Mouse (Mus musculus) embryonic facial prominence, embryonic 14.5 days (tissue): ENCODE measurements at regions not wholly inside any gene's neighbourhood (a gene's known extent, or its start where the extent isn't known, plus 50 kb on each side); places are given as distances from the start of the nearest gene placed in this dataset.
A peak's percentile ranks its signal among the peaks of the same experiment; 100 is the strongest.

Source experiments
- ATAC-seq: fragments of 200-750 bp; cut with Nextera tagmentation; 2 replicates; pipeline ENCODE4 v1.8.0; 2017; ENCODE audit warnings: low read depth, moderate number of reproducible peaks, moderate TSS enrichment
- DNase-seq: peaks from one replicate; pipeline ENCODE4 v3.0.0-alpha.2; 2015; ENCODE audit warnings: low spot score
- H3K27ac ChIP-seq: fragments of 300-500 bp; sonication (generic); replicated peaks from 2 replicates; pipeline ENCODE4 v1.5.1; 2014; ENCODE audit warnings: low read depth, mild to moderate bottlenecking, low read length, moderate library complexity
- H3K27me3 ChIP-seq: fragments of 300-500 bp; sonication (generic); replicated peaks from 2 replicates; pipeline ENCODE4 v1.6.1; 2014; ENCODE audit warnings: low read length; ENCODE audit not compliant: control insufficient read depth, insufficient read depth
- H3K36me3 ChIP-seq: fragments of 300-500 bp; sonication (generic); 2 replicates; pipeline ENCODE4 v1.6.1; 2014; ENCODE audit warnings: low read length, mixed read lengths; ENCODE audit not compliant: control insufficient read depth, insufficient read depth
- H3K4me1 ChIP-seq: fragments of 300-500 bp; sonication (generic); 2 replicates; pipeline ENCODE4 v1.6.1; 2014; ENCODE audit warnings: antibody characterized with exemption, low read length; ENCODE audit not compliant: control insufficient read depth, insufficient read depth
- H3K4me2 ChIP-seq: fragments of 300-500 bp; sonication (generic); 2 replicates; pipeline ENCODE4 v1.6.1; 2014; ENCODE audit warnings: low read depth, mild to moderate bottlenecking, low read length, moderate library complexity, mixed read lengths
- H3K4me3 ChIP-seq: fragments of 300-500 bp; sonication (generic); 2 replicates; pipeline ENCODE4 v1.5.1; 2014; ENCODE audit warnings: low read depth, mild to moderate bottlenecking, low read length
- H3K9ac ChIP-seq: fragments of 300-500 bp; sonication (generic); 2 replicates; pipeline ENCODE4 v1.6.1; 2014; ENCODE audit warnings: low read depth, mild to moderate bottlenecking, low read length, moderate library complexity, mixed read lengths
- H3K9me3 ChIP-seq: fragments of 300-500 bp; sonication (generic); 2 replicates; pipeline ENCODE4 v1.6.1; 2016; ENCODE audit warnings: low read length; ENCODE audit not compliant: control insufficient read depth
- WGBS: fragments of 180-500 bp; shearing (Covaris S2); extraction: QIAGEN DNeasy Blood & Tissue Kit; methylation state at CpG from one replicate; pipeline ENCODE4 v1.1.7; 2014; 5-methylcytosine and 5-hydroxymethylcytosine counted together

DNA sequence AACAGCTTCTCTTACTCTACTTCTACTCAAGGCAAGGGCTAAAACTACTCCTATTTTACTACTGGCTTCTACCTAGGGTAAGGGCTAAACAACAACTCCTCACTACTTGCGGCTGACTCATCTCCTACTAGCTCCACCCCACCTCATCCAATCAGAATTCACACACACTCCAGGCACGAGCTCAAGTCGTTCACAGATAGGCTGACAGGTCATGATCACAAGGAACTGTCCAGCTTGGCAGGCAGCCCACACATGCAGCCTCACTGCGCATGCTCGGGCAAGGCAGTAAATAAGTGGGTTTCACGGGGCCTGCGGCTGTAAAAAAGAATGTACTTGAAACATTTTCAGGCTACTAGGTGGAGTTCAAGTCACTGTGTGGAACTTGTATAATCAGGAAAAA, 197.6 kb downstream of the Ccdc50 start:
- DNase-seq (peak; percentile 5), ATAC-seq (no peak)
- Histone ChIP-seq H3K27me3 (no peaks in the 10 kb centered on the region), H3K4me2 (no peak overlapping the region), H3K9ac (no peak overlapping the region), H3K36me3 (no peaks in the 10 kb centered on the region), H3K4me1 (no peaks in the 10 kb centered on the region), H3K9me3 (no peaks in the 10 kb centered on the region), H3K4me3 (no peak overlapping the region), H3K27ac (no peak overlapping the region)
- WGBS = 40% methylated on average over 7 of the region's 7 CpGs

DNA sequence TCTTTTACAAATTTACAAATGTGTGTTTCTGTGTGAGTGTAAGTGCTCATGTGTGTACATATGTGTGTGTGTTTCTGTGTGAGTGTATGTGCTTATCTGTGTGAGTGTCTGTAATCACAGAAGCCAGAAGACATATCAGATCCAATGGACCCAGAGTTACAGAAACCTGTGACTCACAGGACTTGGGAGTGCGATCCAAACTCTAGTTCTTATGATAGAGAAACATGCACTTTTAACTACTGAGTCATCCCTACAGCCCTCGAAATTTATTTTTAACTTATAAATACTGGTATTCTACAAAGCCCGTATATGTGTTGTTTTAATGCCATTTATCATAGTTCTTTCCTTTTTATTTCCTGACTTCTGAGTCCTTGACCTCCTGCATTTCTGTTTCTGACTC, 220.7 kb downstream of the Ccdc50 start:
- 70% methylated on average over 3 of the region's 3 CpGs for WGBS
- no peaks in the 10 kb centered on the region for H3K27me3 ChIP-seq
- H3K4me3 ChIP-seq = no peak overlapping the region
- no peak overlapping the region for H3K27ac ChIP-seq
- no peaks in the 10 kb centered on the region for H3K36me3 ChIP-seq
- no peak overlapping the region for H3K9ac ChIP-seq
- no peaks in the 10 kb centered on the region for H3K4me1 ChIP-seq
- no peak for ATAC-seq
- no peaks in the 10 kb centered on the region for H3K9me3 ChIP-seq
- no peak overlapping the region for H3K4me2 ChIP-seq
- no peak for DNase-seq

DNA sequence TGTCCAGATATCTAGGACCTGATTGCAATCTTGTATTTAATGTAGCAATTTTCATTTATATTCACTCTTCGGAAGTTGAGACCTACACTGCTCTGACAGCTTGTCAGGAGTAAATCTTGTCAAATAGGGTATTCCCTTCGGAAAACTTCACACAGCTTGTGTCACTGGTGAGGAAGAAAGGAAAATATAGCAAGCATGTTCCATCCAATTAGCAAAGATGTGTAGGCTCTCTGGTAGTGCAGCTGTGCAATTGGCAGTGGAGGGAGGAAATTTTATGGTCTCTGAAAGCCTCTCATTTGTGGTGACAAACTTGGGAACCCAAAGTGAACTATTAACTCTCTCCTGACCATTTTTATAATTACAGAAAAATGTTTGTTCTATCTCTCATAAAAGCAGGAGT, 252.6 kb downstream of the Ccdc50 start:
- Histone ChIP-seq H3K27me3 (no peaks in the 10 kb centered on the region), H3K36me3 (no peaks in the 10 kb centered on the region), H3K4me2 (no peak overlapping the region), H3K27ac (no peak overlapping the region), H3K4me1 (0 out of 2 replicates have a peak, but pooled peaks cover 3% of the 10 kb centered on the region), H3K9ac (no peak overlapping the region), H3K4me3 (no peak overlapping the region), H3K9me3 (no peaks in the 10 kb centered on the region)
- 35% methylated on average over 2 of the region's 2 CpGs for WGBS
- no peak for ATAC-seq
- DNase-seq = peak; percentile 50

DNA sequence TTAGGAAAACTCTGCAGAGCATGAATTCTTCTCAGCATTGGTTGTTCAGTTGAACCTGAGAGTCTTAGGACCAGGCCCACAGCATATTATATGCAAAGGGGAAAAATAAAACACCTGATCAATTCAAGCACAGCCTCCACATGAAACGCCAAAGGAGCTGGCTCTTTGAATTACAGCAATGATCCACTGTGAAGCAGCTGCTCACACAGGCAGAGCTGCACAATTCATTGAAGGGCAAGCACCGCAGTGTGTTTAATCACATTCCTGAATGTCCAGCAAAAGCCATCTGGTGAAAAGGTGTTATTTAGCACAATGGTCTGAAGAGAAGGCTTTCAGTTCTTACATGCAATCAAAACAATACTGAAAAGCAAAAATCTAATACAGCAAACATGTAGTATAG, 289.6 kb downstream of the Ccdc50 start:
- ATAC-seq = no peak
- 52% methylated on average over 2 of the region's 2 CpGs for WGBS

DNA sequence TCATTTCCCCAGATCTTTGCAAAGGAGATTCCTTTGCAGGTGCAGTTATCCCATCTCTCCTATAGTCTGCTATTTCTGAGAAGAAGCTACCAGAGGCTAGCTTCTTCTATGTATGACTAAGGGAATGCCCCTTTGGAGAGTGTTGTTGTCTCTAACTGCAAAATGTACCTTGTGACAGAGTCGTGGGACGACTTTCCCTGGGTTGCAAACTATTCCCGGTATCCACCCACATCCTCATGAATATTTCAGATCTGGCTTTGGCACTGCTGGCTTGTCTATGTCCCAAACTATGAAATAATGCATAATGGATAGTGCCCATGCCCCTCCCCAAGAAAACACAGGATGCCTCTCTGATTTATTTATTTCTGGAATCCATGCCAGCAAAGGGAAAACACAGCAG, 294.3 kb downstream of the Ccdc50 start:
- no peak overlapping the region for H3K4me2 ChIP-seq
- H3K27ac ChIP-seq = no peak overlapping the region
- H3K9me3 ChIP-seq = no peaks in the 10 kb centered on the region
- no peaks in the 10 kb centered on the region for H3K27me3 ChIP-seq
- no peaks in the 10 kb centered on the region for H3K4me1 ChIP-seq
- no peak overlapping the region for H3K9ac ChIP-seq
- no peak overlapping the region for H3K4me3 ChIP-seq
- ATAC-seq = no peak
- DNase-seq = no peak
- WGBS = 69% methylated on average over 3 of the region's 3 CpGs
- H3K36me3 ChIP-seq = no peaks in the 10 kb centered on the region

More for the DNA sequence above, 289.6 kb downstream of the Ccdc50 start:
- H3K36me3 ChIP-seq = no peaks in the 10 kb centered on the region
- no peaks in the 10 kb centered on the region for H3K4me1 ChIP-seq
- no peak overlapping the region for H3K4me2 ChIP-seq
- no peak overlapping the region for H3K9ac ChIP-seq
- H3K9me3 ChIP-seq = no peaks in the 10 kb centered on the region
- no peak for DNase-seq
- no peaks in the 10 kb centered on the region for H3K27me3 ChIP-seq
- H3K27ac ChIP-seq = no peak overlapping the region
- no peak overlapping the region for H3K4me3 ChIP-seq

DNA sequence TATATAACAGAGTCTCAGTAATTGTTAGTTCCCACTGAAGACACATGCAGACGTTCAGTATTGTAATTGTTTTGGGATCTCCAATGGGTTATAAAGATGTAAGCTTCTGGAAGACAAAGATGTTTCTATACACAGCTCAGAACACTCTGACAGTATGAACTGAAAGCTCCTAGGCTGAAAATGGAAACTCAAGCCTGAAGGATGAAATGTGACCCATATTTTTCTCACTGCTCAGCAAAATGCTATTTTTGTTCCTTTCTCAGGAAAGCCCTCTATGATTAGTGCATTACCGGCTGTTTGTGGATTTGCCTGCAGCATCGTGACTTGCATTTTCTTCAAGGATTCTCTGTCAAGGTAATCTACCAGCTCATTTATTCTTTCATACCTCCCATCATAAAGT, 295.2 kb downstream of the Ccdc50 start:
- no peaks in the 10 kb centered on the region for H3K27me3 ChIP-seq
- H3K36me3 ChIP-seq = no peaks in the 10 kb centered on the region
- H3K4me1 ChIP-seq = no peaks in the 10 kb centered on the region
- H3K27ac ChIP-seq = no peak overlapping the region
- WGBS = 43% methylated on average over 3 of the region's 3 CpGs
- ATAC-seq (no peak), DNase-seq (peak; percentile 11)
- H3K9ac ChIP-seq = no peak overlapping the region
- H3K9me3 ChIP-seq = no peaks in the 10 kb centered on the region
- no peak overlapping the region for H3K4me3 ChIP-seq
- H3K4me2 ChIP-seq = no peak overlapping the region

DNA sequence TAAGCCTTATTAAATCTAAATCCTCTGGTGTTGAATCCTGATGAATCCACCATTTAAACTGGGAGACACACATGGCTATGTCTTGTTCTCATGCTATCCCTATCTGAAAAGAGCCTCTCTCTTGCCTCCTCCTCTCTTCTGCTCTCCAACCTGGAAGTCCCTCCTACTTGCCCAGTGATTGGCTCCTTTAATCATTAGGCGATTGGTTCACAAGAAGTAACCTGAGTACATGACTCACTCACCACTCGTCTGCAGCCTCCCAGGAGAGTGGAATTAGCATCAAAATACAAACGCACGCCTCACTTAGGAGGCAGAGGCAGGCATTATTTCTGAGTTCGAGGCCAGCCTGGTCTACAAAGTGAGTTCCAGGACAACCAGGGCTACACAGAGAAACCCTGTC, 321.3 kb downstream of the Ccdc50 start:
- Histone ChIP-seq H3K9ac (no peak overlapping the region), H3K9me3 (no peaks in the 10 kb centered on the region), H3K4me2 (no peak overlapping the region), H3K36me3 (no peaks in the 10 kb centered on the region), H3K27ac (no peak overlapping the region), H3K4me3 (no peak overlapping the region), H3K4me1 (no peaks in the 10 kb centered on the region), H3K27me3 (no peaks in the 10 kb centered on the region)
- ATAC-seq (no peak), DNase-seq (no peak)
- WGBS = 59% methylated on average over 5 of the region's 5 CpGs

DNA sequence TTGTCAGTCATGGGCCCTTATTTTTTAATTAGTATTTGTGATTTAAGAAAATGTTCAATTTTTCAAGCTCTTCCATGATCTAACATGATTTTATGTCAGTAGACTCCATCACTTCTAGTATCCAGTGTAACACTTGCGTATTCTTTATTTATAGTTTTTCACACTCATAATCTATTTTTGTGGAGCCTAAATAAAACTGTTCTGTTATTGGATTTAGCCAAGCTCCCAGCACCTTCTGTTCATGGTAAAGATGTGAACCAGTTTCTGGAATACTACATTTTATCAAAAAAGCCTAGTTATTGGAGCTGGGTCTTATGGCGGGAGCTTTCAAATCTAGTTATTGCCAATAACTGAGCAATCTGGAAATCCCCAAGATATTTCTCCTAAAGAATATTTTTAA, 334.8 kb downstream of the Ccdc50 start:
- Histone ChIP-seq H3K4me2 (no peak overlapping the region), H3K4me3 (no peak overlapping the region), H3K4me1 (no peaks in the 10 kb centered on the region), H3K27ac (no peak overlapping the region), H3K9ac (no peak overlapping the region), H3K9me3 (no peaks in the 10 kb centered on the region), H3K36me3 (no peaks in the 10 kb centered on the region), H3K27me3 (no peaks in the 10 kb centered on the region)
- WGBS = 92% methylated on average over 2 of the region's 2 CpGs
- ATAC-seq (no peak), DNase-seq (no peak)
